Mouse (Mus musculus): ENCODE data around the gene Tmem74b.

DNA sequence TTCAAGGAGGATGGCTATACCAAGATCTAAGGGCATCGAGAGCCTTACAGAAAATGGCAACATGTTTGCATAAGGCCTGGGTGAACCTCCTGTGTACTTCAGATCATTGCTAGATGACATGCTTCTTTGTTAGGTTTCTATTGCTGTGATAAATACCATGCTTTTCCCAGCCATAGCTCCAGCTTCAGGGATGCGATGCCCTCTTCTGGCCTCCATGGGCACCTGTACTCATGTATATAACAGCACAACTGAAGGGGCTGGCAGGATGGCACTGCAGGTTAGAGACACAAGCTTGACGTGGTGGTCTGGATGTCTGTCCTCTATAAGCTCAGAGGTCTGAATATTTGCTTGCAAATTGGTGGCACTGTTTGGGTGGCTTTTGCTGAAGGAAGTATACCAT, 19.5 kb upstream of the Tmem74b start:
- no peak for TF ChIP-seq FLI1 (IDR thresholded peaks at IDR 0.05; ENCODE audit: low read length)
- no peak for TF ChIP-seq GATA1 (IDR thresholded peaks at IDR 0.05; ENCODE audit: borderline replicate concordance, low read length)

Data from megakaryocyte, embryonic 14.5 days (primary cell).